Mouse (Mus musculus) CH12.LX (cell line): Measurements from ENCODE around the gene Mtrex. TPM values are rescaled to one million over a fixed set of nuclear protein-coding genes. Genes with fewer than 3 reads are reported as not detected.

Source experiments
- DNase-seq: peaks from one replicate; pipeline ENCODE4 v3.0.0-alpha.2; 2013; ENCODE audit errors: extremely low read depth
- H3K27ac ChIP-seq: 2 replicates; pipeline ENCODE4 v1.5.1; 2012; ENCODE audit warnings: low read depth, mild to moderate bottlenecking, control low read depth, moderate library complexity; ENCODE audit not compliant: insufficient read depth
- H3K27me3 ChIP-seq: replicated peaks from 2 replicates; pipeline ENCODE3; 2012; ENCODE audit warnings: inconsistent platforms
- H3K36me3 ChIP-seq, 2 experiments: replicated peaks in 1 of 2; 2 replicates each; pipeline versions ENCODE3 to v1.6.1; 2012; ENCODE audit warnings: inconsistent platforms in 1 of 2, low read length in 1 of 2, mild to moderate bottlenecking in 1 of 2, mixed read lengths in 1 of 2, moderate library complexity in 1 of 2; ENCODE audit not compliant: control insufficient read depth in 1 of 2, insufficient read depth in 1 of 2
- H3K4me1 ChIP-seq, 2 experiments: 2 replicates each; pipeline ENCODE4 v1.6.1; 2012; ENCODE audit warnings: inconsistent platforms in 1 of 2, moderate library complexity in 1 of 2; ENCODE audit not compliant: insufficient read depth in 2 of 2, control insufficient read depth in 1 of 2
- H3K4me2 ChIP-seq: 2 replicates; pipeline ENCODE4 v1.6.1; 2012; ENCODE audit warnings: low read depth, mild to moderate bottlenecking, control low read depth; ENCODE audit not compliant: poor library complexity, insufficient read depth, severe bottlenecking
- H3K4me3 ChIP-seq, 3 experiments: fragments of 150-350 bp in 1 of 3; sonication (generic) in 1 of 3; replicated peaks in 1 of 3; 2 replicates each; pipeline versions ENCODE3 to v1.5.1; 2011 to 2012; ENCODE audit warnings: low read depth in 2 of 3, low read length in 2 of 3, mild to moderate bottlenecking in 2 of 3, moderate library complexity in 2 of 3, control low read depth in 1 of 3, improper control_type of control experiment in 1 of 3, inconsistent platforms in 1 of 3, mixed read lengths in 1 of 3; ENCODE audit not compliant: poor library complexity in 1 of 3
- H3K79me2 ChIP-seq: replicated peaks from 2 replicates; pipeline ENCODE4 v1.6.1; 2012; ENCODE audit warnings: mild to moderate bottlenecking, moderate library complexity; ENCODE audit not compliant: control insufficient read depth, poor library complexity, insufficient read depth, severe bottlenecking; ENCODE audit errors: extremely low read depth
- H3K9ac ChIP-seq: 2 replicates; pipeline ENCODE4 v1.6.1; 2012; ENCODE audit warnings: low read depth, mild to moderate bottlenecking, control low read depth, moderate library complexity; ENCODE audit not compliant: insufficient read depth
- H3K9me3 ChIP-seq: replicated peaks from 2 replicates; pipeline ENCODE3; 2012; ENCODE audit warnings: low read length, inconsistent platforms, mixed read lengths
- BHLHE40 ChIP-seq: IDR thresholded peaks from 2 replicates; pipeline ENCODE4 v1.6.1; 2011; ENCODE audit warnings: mild to moderate bottlenecking, low read depth, low read length, improper control_type of control experiment
- CHD1 ChIP-seq: IDR thresholded peaks from 2 replicates; pipeline ENCODE4 v1.6.1; 2012; ENCODE audit warnings: low read depth, low read length, improper control_type of control experiment, inconsistent platforms
- CHD2 ChIP-seq: IDR thresholded peaks from 2 replicates; pipeline ENCODE4 v1.6.1; 2011; ENCODE audit warnings: low read length, improper control_type of control experiment
- CTCF ChIP-seq, 2 experiments: IDR thresholded peaks in 1 of 2; conservative IDR thresholded peaks in 1 of 2; 2 replicates each; pipeline ENCODE4 v1.5.1; 2011 to 2012; ENCODE audit warnings: low read depth in 2 of 2, low read length in 2 of 2, improper control_type of control experiment in 1 of 2, inconsistent platforms in 1 of 2, mild to moderate bottlenecking in 1 of 2, moderate library complexity in 1 of 2
- E2F4 ChIP-seq: IDR thresholded peaks from 2 replicates; pipeline ENCODE4 v1.6.1; 2011; ENCODE audit warnings: low read depth, low read length, improper control_type of control experiment; ENCODE audit not compliant: insufficient replicate concordance
- ELF1 ChIP-seq: IDR thresholded peaks from 2 replicates; pipeline ENCODE4 v1.6.1; 2014; ENCODE audit warnings: low read depth, mild to moderate bottlenecking, inconsistent platforms, low read length, improper control_type of control experiment
- EP300 ChIP-seq: IDR thresholded peaks from 2 replicates; pipeline ENCODE4 v1.6.1; 2011; ENCODE audit warnings: low read length, improper control_type of control experiment
- ETS1 ChIP-seq: conservative IDR thresholded peaks from 2 replicates; pipeline ENCODE4 v1.6.1; 2012; ENCODE audit warnings: low read depth, mild to moderate bottlenecking, inconsistent platforms, low read length, improper control_type of control experiment, moderate library complexity
- HCFC1 ChIP-seq: IDR thresholded peaks from 2 replicates; pipeline ENCODE4 v1.6.1; 2012; ENCODE audit warnings: low read depth, mild to moderate bottlenecking, inconsistent platforms, low read length, improper control_type of control experiment
- IRF4 ChIP-seq: IDR thresholded peaks from 2 replicates; pipeline ENCODE4 v1.6.1; 2014; ENCODE audit warnings: low read depth, mild to moderate bottlenecking, inconsistent platforms, low read length, improper control_type of control experiment
- KAT2A ChIP-seq: IDR thresholded peaks from 2 replicates; pipeline ENCODE4 v1.6.1; 2012; ENCODE audit warnings: low read length, improper control_type of control experiment, inconsistent platforms; ENCODE audit not compliant: insufficient replicate concordance
- MAFK ChIP-seq: IDR thresholded peaks from 2 replicates; pipeline ENCODE4 v1.6.1; 2011; ENCODE audit warnings: low read length, improper control_type of control experiment; ENCODE audit not compliant: insufficient replicate concordance
- MAX ChIP-seq: IDR thresholded peaks from 2 replicates; pipeline ENCODE4 v1.6.1; 2011; ENCODE audit warnings: low read length, improper control_type of control experiment
- MEF2A ChIP-seq: IDR thresholded peaks from 2 replicates; pipeline ENCODE4 v1.6.1; 2014; ENCODE audit warnings: low read depth, mild to moderate bottlenecking, inconsistent platforms, low read length, improper control_type of control experiment, borderline replicate concordance
- MYC ChIP-seq: IDR thresholded peaks from 2 replicates; pipeline ENCODE4 v1.6.1; 2011; ENCODE audit warnings: low read depth, mild to moderate bottlenecking, improper control_type of control experiment, low read length
- NELFE ChIP-seq: IDR thresholded peaks from 2 replicates; pipeline ENCODE4 v1.6.1; 2011; ENCODE audit warnings: low read depth, low read length, improper control_type of control experiment
- NRF1 ChIP-seq: IDR thresholded peaks from 2 replicates; pipeline ENCODE4 v1.6.1; 2014; ENCODE audit warnings: low read depth, mild to moderate bottlenecking, inconsistent platforms, low read length, improper control_type of control experiment, moderate library complexity
- POLR2A ChIP-seq: IDR thresholded peaks from 2 replicates; pipeline ENCODE4 v1.6.1; 2011; ENCODE audit warnings: low read depth, mild to moderate bottlenecking, improper control_type of control experiment, low read length
- POLR2AphosphoS2 ChIP-seq: IDR thresholded peaks from 2 replicates; pipeline ENCODE4 v1.6.1; 2011; ENCODE audit warnings: low read depth, low read length, improper control_type of control experiment
- RAD21 ChIP-seq: IDR thresholded peaks from 2 replicates; pipeline ENCODE4 v1.6.1; 2011; ENCODE audit warnings: low read depth, mild to moderate bottlenecking, low read length, improper control_type of control experiment, moderate library complexity
- RCOR1 ChIP-seq: conservative IDR thresholded peaks from 2 replicates; pipeline ENCODE4 v1.6.1; 2012; ENCODE audit warnings: low read depth, mild to moderate bottlenecking, inconsistent platforms, low read length, improper control_type of control experiment
- SIN3A ChIP-seq: IDR thresholded peaks from 2 replicates; pipeline ENCODE4 v1.6.1; 2012; ENCODE audit warnings: low read length, improper control_type of control experiment, inconsistent platforms
- SMC3 ChIP-seq: IDR thresholded peaks from 2 replicates; pipeline ENCODE4 v1.6.1; 2011; ENCODE audit warnings: low read depth, low read length, improper control_type of control experiment
- TCF12 ChIP-seq: IDR thresholded peaks from 2 replicates; pipeline ENCODE4 v1.6.1; 2014; ENCODE audit warnings: low read depth, mild to moderate bottlenecking, inconsistent platforms, low read length, improper control_type of control experiment
- UBTF ChIP-seq: IDR thresholded peaks from 2 replicates; pipeline ENCODE4 v1.6.1; 2012; ENCODE audit warnings: low read depth, mild to moderate bottlenecking, inconsistent platforms, low read length, improper control_type of control experiment, moderate library complexity
- USF1 ChIP-seq: IDR thresholded peaks from 2 replicates; pipeline ENCODE4 v1.6.1; 2014; ENCODE audit warnings: low read depth, mild to moderate bottlenecking, inconsistent platforms, low read length, improper control_type of control experiment
- USF2 ChIP-seq: conservative IDR thresholded peaks from 2 replicates; pipeline ENCODE4 v1.6.1; 2011; ENCODE audit warnings: low read depth, low read length, improper control_type of control experiment
- ZC3H11A ChIP-seq: IDR thresholded peaks from 2 replicates; pipeline ENCODE4 v1.6.1; 2012; ENCODE audit warnings: low read depth, mild to moderate bottlenecking, inconsistent platforms, low read length, improper control_type of control experiment
- ZKSCAN1 ChIP-seq: IDR thresholded peaks from 2 replicates; pipeline ENCODE4 v1.6.1; 2012; ENCODE audit warnings: low read depth, inconsistent platforms, low read length, improper control_type of control experiment, borderline replicate concordance
- ZMIZ1 ChIP-seq: IDR thresholded peaks from 2 replicates; pipeline ENCODE4 v1.6.1; 2012; ENCODE audit warnings: low read depth, mild to moderate bottlenecking, inconsistent platforms, low read length, improper control_type of control experiment
- ZNF384 ChIP-seq: IDR thresholded peaks from 2 replicates; pipeline ENCODE4 v1.6.1; 2012; ENCODE audit warnings: low read depth, low read length, improper control_type of control experiment, inconsistent platforms
- dilution Hi-C: fragments of 300-500 bp; cut with MboI; formaldehyde crosslinking; loops from 2 replicates; pipeline ENCODE4 v1.14.3; 2020; ENCODE audit warnings: low sequenced_read_pairs; ENCODE audit not compliant: extremely low pct_unique_long_range_greater_than_20kb, extremely low pct_ligation_motif_present
- in situ Hi-C: fragments of 300-500 bp; cut with MboI; formaldehyde crosslinking; loops from 3 replicates; pipeline ENCODE4 v1.14.3; 2019; ENCODE audit warnings: low sequenced_read_pairs, low pct_ligation_motif_present, low pct_unique_long_range_greater_than_20kb, mixed read lengths
- polyA plus RNA-seq: library from polyadenylated mRNA; unstranded; fragments of >175 nt; gene quantifications from 2 replicates; pipeline ENCODE4 v1.2.1, GENCODE M21; 2012; ENCODE audit warnings: low read depth; ENCODE audit not compliant: insufficient read length
- total RNA-seq, 2 experiments: library from RNA; depleted of rRNA; stranded (reverse); fragments of 300-350 nt in 1 of 2; fragments of >200 nt in 1 of 2; gene quantifications; 2 replicates each; pipeline ENCODE4 v1.2.3; 2012 to 2014

Gene Mtrex
- total and polyA plus RNA-seq, 3 experiments = 55.0 to 87.6 (median 63.9) TPM

GRCm38 (mm10) chr13:112825479-112825878, 101.7 kb downstream of the Mtrex start:
- no peak overlapping the region for H3K27ac ChIP-seq
- no peak overlapping the region for H3K4me2 ChIP-seq
- no peak overlapping the region for H3K9ac ChIP-seq
- H3K79me2 ChIP-seq = peaks cover 4% of the 10 kb centered on the region; the same call in 1 of the 2 replicates
- no peaks in the 10 kb centered on the region for H3K9me3 ChIP-seq
- peaks cover 18 to 64% of the 10 kb centered on the region in 2 experiments for H3K36me3 ChIP-seq
- dilution Hi-C loops = no loop called here
- in situ Hi-C loops = no loop called here
- peaks cover 7 to 27% of the 10 kb centered on the region in 2 experiments; a peak in 3 of 4 replicates for H3K4me1 ChIP-seq
- H3K27me3 ChIP-seq = no peaks in the 10 kb centered on the region
- no peak for DNase-seq
- TF ChIP-seq RCOR1 = no peak
- TF ChIP-seq ZC3H11A = no peak
- TF ChIP-seq HCFC1 = no peak
- no peak for TF ChIP-seq SMC3
- no peak for TF ChIP-seq CHD1
- TF ChIP-seq BHLHE40 = no peak
- TF ChIP-seq CTCF (conservative IDR thresholded peaks at IDR 0.05 in 1 of 2, IDR thresholded peaks at IDR 0.05 in 1 of 2; ENCODE audit: low read depth in 2 of 2, low read length in 2 of 2) = no peak
- TF ChIP-seq, all 38 proteins: peak for 0
- no peak overlapping the region for H3K4me3 ChIP-seq

GRCm38 (mm10) chr13:112823911-112824648, 103.1 kb downstream of the Mtrex start:
- no peak overlapping the region for H3K4me3 ChIP-seq
- H3K9me3 ChIP-seq = no peaks in the 10 kb centered on the region
- no peak overlapping the region for H3K27ac ChIP-seq
- no peak overlapping the region for H3K9ac ChIP-seq
- H3K4me1 ChIP-seq = peaks cover 10 to 27% of the 10 kb centered on the region in 2 experiments; a peak in 3 of 4 replicates
- dilution Hi-C loops (no loop called here), in situ Hi-C loops (no loop called here)
- H3K4me2 ChIP-seq = no peak overlapping the region
- peaks cover 16 to 59% of the 10 kb centered on the region in 2 experiments for H3K36me3 ChIP-seq
- DNase-seq = no peak
- no peaks in the 10 kb centered on the region for H3K27me3 ChIP-seq
- H3K79me2 ChIP-seq = peaks cover 3% of the 10 kb centered on the region; the same call in 1 of the 2 replicates
- TF ChIP-seq MYC = no peak
- TF ChIP-seq CTCF (conservative IDR thresholded peaks at IDR 0.05 in 1 of 2, IDR thresholded peaks at IDR 0.05 in 1 of 2; ENCODE audit: low read depth in 2 of 2, low read length in 2 of 2) = no peak
- peak; percentile 89 for TF ChIP-seq ETS1
- no peak for TF ChIP-seq ZKSCAN1
- TF ChIP-seq NRF1 = no peak
- no peak for TF ChIP-seq POLR2A
- no peak for TF ChIP-seq RAD21
- no peak for TF ChIP-seq NELFE
- TF ChIP-seq BHLHE40 = peak; percentile 65
- no peak for TF ChIP-seq ELF1
- peak; percentile 53; the same call in 1 of the 2 replicates for TF ChIP-seq MEF2A
- TF ChIP-seq USF2 = no peak
- TF ChIP-seq ZNF384 = peak; percentile 51; the same call in 1 of the 2 replicates
- no peak for TF ChIP-seq ZMIZ1
- TF ChIP-seq CHD1 = no peak
- peak; percentile 74 for TF ChIP-seq TCF12
- no peak; the same call in 1 of the 2 replicates for TF ChIP-seq MAX
- no peak for TF ChIP-seq ZC3H11A
- no peak for TF ChIP-seq MAFK
- no peak for TF ChIP-seq USF1
- TF ChIP-seq E2F4 = no peak
- no peak for TF ChIP-seq KAT2A
- no peak for TF ChIP-seq CHD2
- TF ChIP-seq POLR2AphosphoS2 = no peak
- peak; percentile 59; the same call in 1 of the 2 replicates for TF ChIP-seq IRF4
- TF ChIP-seq EP300 = peak; percentile 59
- TF ChIP-seq SIN3A = no peak
- no peak for TF ChIP-seq RCOR1
- no peak for TF ChIP-seq UBTF
